Mouse (Mus musculus) CH12.LX (cell line): ENCODE data around the gene Col20a1. TPM values are rescaled to one million over a fixed set of nuclear protein-coding genes. Genes with fewer than 3 reads are reported as not detected.

ENCODE experiments used
- DNase-seq: peaks from one replicate; pipeline ENCODE4 v3.0.0-alpha.2; 2013; ENCODE audit errors: extremely low read depth
- H3K27ac ChIP-seq: 2 replicates; pipeline ENCODE4 v1.5.1; 2012; ENCODE audit warnings: low read depth, mild to moderate bottlenecking, control low read depth, moderate library complexity; ENCODE audit not compliant: insufficient read depth
- H3K27me3 ChIP-seq: replicated peaks from 2 replicates; pipeline ENCODE3; 2012; ENCODE audit warnings: inconsistent platforms
- H3K36me3 ChIP-seq, 2 experiments: replicated peaks in 1 of 2; 2 replicates each; pipeline versions ENCODE3 to v1.6.1; 2012; ENCODE audit warnings: inconsistent platforms in 1 of 2, low read length in 1 of 2, mild to moderate bottlenecking in 1 of 2, mixed read lengths in 1 of 2, moderate library complexity in 1 of 2; ENCODE audit not compliant: control insufficient read depth in 1 of 2, insufficient read depth in 1 of 2
- H3K4me1 ChIP-seq, 2 experiments: 2 replicates each; pipeline ENCODE4 v1.6.1; 2012; ENCODE audit warnings: inconsistent platforms in 1 of 2, moderate library complexity in 1 of 2; ENCODE audit not compliant: insufficient read depth in 2 of 2, control insufficient read depth in 1 of 2
- H3K4me2 ChIP-seq: 2 replicates; pipeline ENCODE4 v1.6.1; 2012; ENCODE audit warnings: low read depth, mild to moderate bottlenecking, control low read depth; ENCODE audit not compliant: poor library complexity, insufficient read depth, severe bottlenecking
- H3K4me3 ChIP-seq, 3 experiments: fragments of 150-350 bp in 1 of 3; sonication (generic) in 1 of 3; replicated peaks in 1 of 3; 2 replicates each; pipeline versions ENCODE3 to v1.5.1; 2011 to 2012; ENCODE audit warnings: low read depth in 2 of 3, low read length in 2 of 3, mild to moderate bottlenecking in 2 of 3, moderate library complexity in 2 of 3, control low read depth in 1 of 3, improper control_type of control experiment in 1 of 3, inconsistent platforms in 1 of 3, mixed read lengths in 1 of 3; ENCODE audit not compliant: poor library complexity in 1 of 3
- H3K79me2 ChIP-seq: replicated peaks from 2 replicates; pipeline ENCODE4 v1.6.1; 2012; ENCODE audit warnings: mild to moderate bottlenecking, moderate library complexity; ENCODE audit not compliant: control insufficient read depth, poor library complexity, insufficient read depth, severe bottlenecking; ENCODE audit errors: extremely low read depth
- H3K9ac ChIP-seq: 2 replicates; pipeline ENCODE4 v1.6.1; 2012; ENCODE audit warnings: low read depth, mild to moderate bottlenecking, control low read depth, moderate library complexity; ENCODE audit not compliant: insufficient read depth
- H3K9me3 ChIP-seq: replicated peaks from 2 replicates; pipeline ENCODE3; 2012; ENCODE audit warnings: low read length, inconsistent platforms, mixed read lengths
- BHLHE40 ChIP-seq: IDR thresholded peaks from 2 replicates; pipeline ENCODE4 v1.6.1; 2011; ENCODE audit warnings: mild to moderate bottlenecking, low read depth, low read length, improper control_type of control experiment
- CTCF ChIP-seq, 2 experiments: IDR thresholded peaks in 1 of 2; conservative IDR thresholded peaks in 1 of 2; 2 replicates each; pipeline ENCODE4 v1.5.1; 2011 to 2012; ENCODE audit warnings: low read depth in 2 of 2, low read length in 2 of 2, improper control_type of control experiment in 1 of 2, inconsistent platforms in 1 of 2, mild to moderate bottlenecking in 1 of 2, moderate library complexity in 1 of 2
- ELF1 ChIP-seq: IDR thresholded peaks from 2 replicates; pipeline ENCODE4 v1.6.1; 2014; ENCODE audit warnings: low read depth, mild to moderate bottlenecking, inconsistent platforms, low read length, improper control_type of control experiment
- EP300 ChIP-seq: IDR thresholded peaks from 2 replicates; pipeline ENCODE4 v1.6.1; 2011; ENCODE audit warnings: low read length, improper control_type of control experiment
- GABPA ChIP-seq: IDR thresholded peaks from 2 replicates; pipeline ENCODE4 v1.6.1; 2012; ENCODE audit warnings: low read depth, low read length, improper control_type of control experiment, inconsistent platforms; ENCODE audit not compliant: insufficient replicate concordance
- HCFC1 ChIP-seq: IDR thresholded peaks from 2 replicates; pipeline ENCODE4 v1.6.1; 2012; ENCODE audit warnings: low read depth, mild to moderate bottlenecking, inconsistent platforms, low read length, improper control_type of control experiment
- IRF4 ChIP-seq: IDR thresholded peaks from 2 replicates; pipeline ENCODE4 v1.6.1; 2014; ENCODE audit warnings: low read depth, mild to moderate bottlenecking, inconsistent platforms, low read length, improper control_type of control experiment
- KAT2A ChIP-seq: IDR thresholded peaks from 2 replicates; pipeline ENCODE4 v1.6.1; 2012; ENCODE audit warnings: low read length, improper control_type of control experiment, inconsistent platforms; ENCODE audit not compliant: insufficient replicate concordance
- MAFK ChIP-seq: IDR thresholded peaks from 2 replicates; pipeline ENCODE4 v1.6.1; 2011; ENCODE audit warnings: low read length, improper control_type of control experiment; ENCODE audit not compliant: insufficient replicate concordance
- MAX ChIP-seq: IDR thresholded peaks from 2 replicates; pipeline ENCODE4 v1.6.1; 2011; ENCODE audit warnings: low read length, improper control_type of control experiment
- MXI1 ChIP-seq: IDR thresholded peaks from 2 replicates; pipeline ENCODE4 v1.6.1; 2011; ENCODE audit warnings: mild to moderate bottlenecking, low read depth, low read length, improper control_type of control experiment
- MYC ChIP-seq: IDR thresholded peaks from 2 replicates; pipeline ENCODE4 v1.6.1; 2011; ENCODE audit warnings: low read depth, mild to moderate bottlenecking, improper control_type of control experiment, low read length
- PAX5 ChIP-seq: IDR thresholded peaks from 2 replicates; pipeline ENCODE4 v1.6.1; 2012; ENCODE audit warnings: low read length, inconsistent platforms, mixed read lengths
- POLR2A ChIP-seq: IDR thresholded peaks from 2 replicates; pipeline ENCODE4 v1.6.1; 2011; ENCODE audit warnings: low read depth, mild to moderate bottlenecking, improper control_type of control experiment, low read length
- POLR2AphosphoS2 ChIP-seq: IDR thresholded peaks from 2 replicates; pipeline ENCODE4 v1.6.1; 2011; ENCODE audit warnings: low read depth, low read length, improper control_type of control experiment
- RAD21 ChIP-seq: IDR thresholded peaks from 2 replicates; pipeline ENCODE4 v1.6.1; 2011; ENCODE audit warnings: low read depth, mild to moderate bottlenecking, low read length, improper control_type of control experiment, moderate library complexity
- RCOR1 ChIP-seq: conservative IDR thresholded peaks from 2 replicates; pipeline ENCODE4 v1.6.1; 2012; ENCODE audit warnings: low read depth, mild to moderate bottlenecking, inconsistent platforms, low read length, improper control_type of control experiment
- UBTF ChIP-seq: IDR thresholded peaks from 2 replicates; pipeline ENCODE4 v1.6.1; 2012; ENCODE audit warnings: low read depth, mild to moderate bottlenecking, inconsistent platforms, low read length, improper control_type of control experiment, moderate library complexity
- USF1 ChIP-seq: IDR thresholded peaks from 2 replicates; pipeline ENCODE4 v1.6.1; 2014; ENCODE audit warnings: low read depth, mild to moderate bottlenecking, inconsistent platforms, low read length, improper control_type of control experiment
- USF2 ChIP-seq: conservative IDR thresholded peaks from 2 replicates; pipeline ENCODE4 v1.6.1; 2011; ENCODE audit warnings: low read depth, low read length, improper control_type of control experiment
- ZC3H11A ChIP-seq: IDR thresholded peaks from 2 replicates; pipeline ENCODE4 v1.6.1; 2012; ENCODE audit warnings: low read depth, mild to moderate bottlenecking, inconsistent platforms, low read length, improper control_type of control experiment
- ZKSCAN1 ChIP-seq: IDR thresholded peaks from 2 replicates; pipeline ENCODE4 v1.6.1; 2012; ENCODE audit warnings: low read depth, inconsistent platforms, low read length, improper control_type of control experiment, borderline replicate concordance
- dilution Hi-C: fragments of 300-500 bp; cut with MboI; formaldehyde crosslinking; loops from 2 replicates; pipeline ENCODE4 v1.14.3; 2020; ENCODE audit warnings: low sequenced_read_pairs; ENCODE audit not compliant: extremely low pct_unique_long_range_greater_than_20kb, extremely low pct_ligation_motif_present
- in situ Hi-C: fragments of 300-500 bp; cut with MboI; formaldehyde crosslinking; loops from 3 replicates; pipeline ENCODE4 v1.14.3; 2019; ENCODE audit warnings: low sequenced_read_pairs, low pct_ligation_motif_present, low pct_unique_long_range_greater_than_20kb, mixed read lengths
- polyA plus RNA-seq: library from polyadenylated mRNA; unstranded; fragments of >175 nt; gene quantifications from 2 replicates; pipeline ENCODE4 v1.2.1, GENCODE M21; 2012; ENCODE audit warnings: low read depth; ENCODE audit not compliant: insufficient read length
- total RNA-seq, 2 experiments: library from RNA; depleted of rRNA; stranded (reverse); fragments of 300-350 nt in 1 of 2; fragments of >200 nt in 1 of 2; gene quantifications; 2 replicates each; pipeline ENCODE4 v1.2.3; 2012 to 2014

Col20a1 gene
- total and polyA plus RNA-seq, 3 experiments = 0.52 to 2.2 (median 0.68) TPM

- no peak overlapping the region for H3K4me3 ChIP-seq
- no peak overlapping the region for H3K4me2 ChIP-seq
Observed at GRCm38 (mm10) chr2:180953638-180954037, 32.7 kb upstream of the Col20a1 start.

GRCm38 (mm10) chr2:180954061-180955047 lies 32.0 kb upstream of the Col20a1 start, which contains the start of gene Nkain4:
TSS of gene Nkain4 (minus strand) at chr2:180954699.
- H3K36me3 ChIP-seq = no peaks in the 10 kb centered on the region
- H3K9me3 ChIP-seq = no peaks in the 10 kb centered on the region
- in situ Hi-C loops = no loop called here
- H3K9ac ChIP-seq = no peak within 1 kb of the TSS
- no peak for TF ChIP-seq BHLHE40
- TF ChIP-seq UBTF = no peak
- no peak for TF ChIP-seq KAT2A
- TF ChIP-seq, all 38 proteins: peak for 0
- dilution Hi-C loops = no loop called here
- no peak within 1 kb of the TSS for H3K4me2 ChIP-seq
- peaks cover 88% of the 10 kb centered on the region for H3K27me3 ChIP-seq
- no peak within 1 kb of the TSS for H3K4me3 ChIP-seq
- DNase-seq = no peak
- no peaks in the 10 kb centered on the region for H3K79me2 ChIP-seq
- no peak within 1 kb of the TSS for H3K27ac ChIP-seq
- no peaks in the 10 kb centered on the region for H3K4me1 ChIP-seq

More at GRCm38 (mm10) chr2:180953638-180954037, 32.7 kb upstream of the Col20a1 start:
- no peak for DNase-seq
- Histone ChIP-seq H3K27ac (no peak overlapping the region), H3K79me2 (no peaks in the 10 kb centered on the region), H3K36me3 (no peaks in the 10 kb centered on the region), H3K9me3 (no peaks in the 10 kb centered on the region), H3K9ac (no peak overlapping the region), H3K4me1 (no peaks in the 10 kb centered on the region), H3K27me3 (peaks cover 91% of the 10 kb centered on the region)
- TF ChIP-seq PAX5 (no peak), GABPA (no peak), ZKSCAN1 (no peak), ZC3H11A (no peak), BHLHE40 (no peak), HCFC1 (no peak), USF1 (no peak)
- dilution Hi-C loops = no loop called here
- in situ Hi-C loops = no loop called here

- no peaks in the 10 kb centered on the region for H3K79me2 ChIP-seq
- no peak overlapping the region for H3K4me2 ChIP-seq
- no peak for DNase-seq
- in situ Hi-C loops (no loop called here), dilution Hi-C loops (no loop called here)
- peaks cover 78% of the 10 kb centered on the region for H3K27me3 ChIP-seq
- no peaks in the 10 kb centered on the region for H3K9me3 ChIP-seq
- H3K36me3 ChIP-seq = no peaks in the 10 kb centered on the region
- H3K4me3 ChIP-seq = no peak overlapping the region
- no peaks in the 10 kb centered on the region; a peak in 1 of 4 replicates for H3K4me1 ChIP-seq
- TF ChIP-seq RAD21 (no peak), IRF4 (no peak), POLR2AphosphoS2 (no peak), POLR2A (no peak), MXI1 (no peak), MYC (no peak), PAX5 (no peak), MAFK (no peak), GABPA (no peak), RCOR1 (no peak), USF2 (no peak), ZKSCAN1 (no peak), MAX (no peak), EP300 (no peak), CTCF (conservative IDR thresholded peaks at IDR 0.05 in 1 of 2, IDR thresholded peaks at IDR 0.05 in 1 of 2; ENCODE audit: low read depth in 2 of 2, low read length in 2 of 2) (no peak), KAT2A (no peak), ELF1 (no peak), BHLHE40 (no peak), HCFC1 (no peak)
- TF ChIP-seq, all 38 proteins: peak for 0
- H3K9ac ChIP-seq = no peak overlapping the region
- no peak overlapping the region for H3K27ac ChIP-seq
Observed at GRCm38 (mm10) chr2:180959605-180960004, 26.7 kb upstream of the Col20a1 start.
